Mouse (Mus musculus) left cerebral cortex, postnatal 4 days (tissue): ENCODE results near the gene Tns2. TPM values are rescaled to one million over a fixed set of nuclear protein-coding genes. Genes with fewer than 3 reads are reported as not detected.
"Not testable (repeated sequence)": the region's sequence is repeated elsewhere in the genome, so short reads cannot be mapped to it uniquely, and the experiment has no call there.

Experiments
- DNase-seq: peaks from one replicate; pipeline ENCODE4 v3.0.0-alpha.2; 2022
- intact Hi-C: fragments of 180-260 bp; cut with DNase I; formaldehyde crosslinking; loops from one replicate; pipeline ENCODE4 v1.15.1; 2025
- total RNA-seq, 2 experiments: library from RNA; stranded (reverse); gene quantifications; 2 replicates each; pipeline ENCODE4 v1.2.3; 2021

Gene Tns2
- total RNA-seq, 2 experiments from 2014 or later = 8.5 to 11.4 TPM

GRCm38 (mm10) chr15:102134709-102135108 is 34.5 kb downstream of the Tns2 start:
- intact Hi-C loops = no loop called here
- no peak for DNase-seq

- intact Hi-C loops = no loop called here
- DNase-seq = no peak
Measured at GRCm38 (mm10) chr15:102135522-102136128, 35.4 kb downstream of the Tns2 start.

- intact Hi-C loops = no loop called here
- peak; percentile 96 for DNase-seq
Measured at GRCm38 (mm10) chr15:102136129-102136758, 36.0 kb downstream of the Tns2 start, which contains the start of gene Spryd3. Gene Spryd3, minus strand, starts transcription at chr15:102136234.

GRCm38 (mm10) chr15:102141120-102141519 is 40.9 kb downstream of the Tns2 start:
- no peak for DNase-seq
- intact Hi-C loops = no loop called here

- DNase-seq = no peak
- intact Hi-C loops = no loop called here
Measured at GRCm38 (mm10) chr15:102142914-102143912, 43.0 kb downstream of the Tns2 start.

GRCm38 (mm10) chr15:102144274-102144711 is 44.1 kb downstream of the Tns2 start, which contains the start of gene Igfbp6:
Gene Igfbp6, plus strand, starts transcription at chr15:102144362.
- no peak for DNase-seq
- intact Hi-C loops = no loop called here

- intact Hi-C loops = no loop called here
- no peak for DNase-seq
Measured at GRCm38 (mm10) chr15:102144726-102145125, 44.5 kb downstream of the Tns2 start.

- intact Hi-C loops = no loop called here
- DNase-seq = no peak
Measured at GRCm38 (mm10) chr15:102145330-102145729, 45.1 kb downstream of the Tns2 start.

GRCm38 (mm10) chr15:102146089-102146488 is 45.9 kb downstream of the Tns2 start:
- intact Hi-C loops = no loop called here
- DNase-seq = no peak

GRCm38 (mm10) chr15:102146882-102147281 is 46.7 kb downstream of the Tns2 start:
- intact Hi-C loops = no loop called here
- peak; percentile 48 for DNase-seq

GRCm38 (mm10) chr15:102147674-102148402 is 47.6 kb downstream of the Tns2 start:
- no peak for DNase-seq
- intact Hi-C loops = no loop called here

- intact Hi-C loops = no loop called here
- DNase-seq = no peak
Measured at GRCm38 (mm10) chr15:102149561-102149960, 49.3 kb downstream of the Tns2 start.

GRCm38 (mm10) chr15:102150301-102151135 is 50.3 kb downstream of the Tns2 start, which contains the start of gene Soat2:
Gene Soat2, plus strand, starts transcription at chr15:102150526.
- intact Hi-C loops = no loop called here
- no peak for DNase-seq

GRCm38 (mm10) chr15:102152646-102153045 is 52.4 kb downstream of the Tns2 start:
- DNase-seq = no peak
- intact Hi-C loops = no loop called here

GRCm38 (mm10) chr15:102155006-102155405 is 54.8 kb downstream of the Tns2 start:
- DNase-seq, intact Hi-C loops: not testable (repeated sequence)

- intact Hi-C loops = no loop called here
- peak; percentile 38 for DNase-seq
Measured at GRCm38 (mm10) chr15:102156836-102157235, 56.6 kb downstream of the Tns2 start.

- intact Hi-C loops = no loop called here
- DNase-seq = no peak
Measured at GRCm38 (mm10) chr15:102160415-102161060, 60.3 kb downstream of the Tns2 start.

- intact Hi-C loops = no loop called here
- DNase-seq = no peak
Measured at GRCm38 (mm10) chr15:102163900-102164693, 63.9 kb downstream of the Tns2 start.
